Mouse (Mus musculus) 416B (cell line): ENCODE results near the gene Ndfip2.

Source experiments
- DNase-seq: peaks from one replicate; pipeline ENCODE4 v3.0.0; 2011; ENCODE audit warnings: low read depth

The Ndfip2 gene

DNA sequence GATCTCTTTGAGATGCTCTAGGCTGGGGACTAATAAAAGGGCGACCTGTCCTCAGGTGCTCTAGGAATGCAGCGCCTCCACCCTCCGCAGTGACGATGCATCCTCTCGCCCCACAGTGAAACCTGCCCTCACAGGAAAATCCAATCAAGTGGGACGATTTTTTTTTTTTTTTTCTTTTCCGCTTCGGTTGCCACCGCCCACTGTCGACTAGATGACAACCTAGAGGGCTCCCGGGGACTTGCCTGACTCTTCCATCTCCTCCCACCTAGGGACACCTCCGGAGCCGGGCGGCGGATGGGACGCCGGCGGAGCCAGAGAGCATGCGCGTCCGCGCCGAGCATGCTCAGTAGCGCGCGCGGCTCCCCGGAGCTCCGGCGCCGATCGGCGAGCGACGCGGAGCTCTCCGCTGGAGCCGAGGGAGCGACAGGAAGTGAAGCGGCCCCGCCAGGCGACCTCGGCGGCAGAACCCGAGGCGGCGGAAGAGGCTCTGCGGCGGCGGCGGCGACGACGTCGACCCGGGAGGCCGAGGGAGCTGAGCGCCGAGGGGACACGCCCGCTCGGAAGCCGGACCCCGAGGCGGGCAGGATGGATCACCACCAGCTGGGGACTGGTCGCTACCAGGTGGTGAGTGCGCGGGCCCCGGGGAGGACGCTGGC lies at the start of gene Ndfip2:
Gene Ndfip2 (plus strand): TSS at position 195 of the 656 bp plus-strand sequence.
- peak; percentile 79 for DNase-seq

DNA sequence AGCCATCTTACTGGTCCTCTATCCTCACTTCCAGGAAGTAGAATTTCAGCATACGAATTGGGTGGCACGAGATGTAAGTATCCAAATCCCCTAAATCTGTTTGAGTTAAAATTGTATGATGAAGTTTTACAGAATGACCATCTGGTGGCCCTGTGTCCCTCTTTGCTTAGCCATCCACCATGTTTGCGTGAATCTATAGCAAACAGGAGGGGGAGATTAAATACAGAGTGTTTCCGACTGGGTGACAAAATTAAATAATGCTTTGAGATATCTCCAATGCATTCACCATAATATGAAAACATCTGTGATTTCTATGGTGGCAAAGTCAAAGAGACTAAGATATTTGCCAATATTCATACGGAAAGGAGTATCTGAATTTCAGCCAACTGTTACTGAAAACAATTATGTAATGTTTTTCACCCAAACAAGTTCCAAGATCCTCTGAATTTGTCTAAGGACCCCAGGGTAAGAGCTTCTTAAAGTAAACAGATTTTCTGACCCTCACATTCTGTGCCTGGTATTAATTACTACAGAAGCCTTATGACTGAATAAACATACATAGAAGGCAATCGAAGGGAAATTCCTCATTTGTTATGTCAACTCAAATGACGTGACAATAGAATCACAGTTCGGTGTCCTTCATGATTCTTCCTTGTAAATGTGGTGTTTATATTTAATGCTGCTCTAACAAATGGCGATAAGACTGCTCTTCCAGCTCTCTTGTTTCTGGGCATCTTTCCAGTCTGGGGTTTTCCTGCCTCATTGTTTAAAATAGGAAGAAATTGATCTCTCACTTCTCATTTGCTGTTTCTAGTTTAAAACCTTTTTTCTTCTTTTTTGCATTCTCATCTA lies 38.6 kb upstream of the Ndfip2 start:
- no peak for DNase-seq

DNA sequence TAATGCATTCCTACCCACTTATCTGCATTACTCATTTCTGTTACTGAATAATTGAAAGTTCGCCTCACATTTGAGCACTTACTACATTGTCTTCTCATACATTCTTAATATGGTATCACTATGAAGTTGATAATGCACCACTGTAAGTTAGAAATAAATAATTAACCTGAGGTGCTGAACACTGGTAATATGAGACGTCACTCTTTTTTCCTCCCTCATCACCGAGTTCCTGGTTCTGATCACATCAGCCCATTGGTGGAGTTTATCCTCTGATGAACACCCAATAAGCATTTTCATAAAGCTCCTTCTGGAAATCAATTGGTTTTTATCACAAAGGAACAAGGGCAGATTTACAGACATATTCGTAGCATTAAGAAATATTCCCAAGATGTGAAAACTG lies 36.1 kb upstream of the Ndfip2 start:
- no peak for DNase-seq

DNA sequence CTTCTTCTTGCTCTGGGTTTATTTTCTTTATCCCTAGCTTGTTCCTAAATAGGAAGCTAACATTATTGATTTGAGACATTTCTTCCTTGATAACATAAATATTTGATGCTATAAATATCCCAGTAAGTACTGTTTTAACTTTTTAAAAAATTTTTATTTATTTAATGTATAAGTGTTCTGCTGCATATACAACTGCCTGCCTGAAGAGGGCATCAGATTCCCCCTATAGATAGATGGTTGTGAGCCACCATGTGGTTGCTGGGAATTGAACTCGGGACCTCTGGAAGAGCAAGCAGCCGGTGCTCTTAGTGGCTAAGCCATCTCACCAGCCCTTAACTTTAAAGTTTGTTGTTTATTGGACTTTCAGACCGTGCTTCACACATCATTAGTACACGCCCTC lies 32.6 kb upstream of the Ndfip2 start:
- DNase-seq = peak; percentile 20

DNA sequence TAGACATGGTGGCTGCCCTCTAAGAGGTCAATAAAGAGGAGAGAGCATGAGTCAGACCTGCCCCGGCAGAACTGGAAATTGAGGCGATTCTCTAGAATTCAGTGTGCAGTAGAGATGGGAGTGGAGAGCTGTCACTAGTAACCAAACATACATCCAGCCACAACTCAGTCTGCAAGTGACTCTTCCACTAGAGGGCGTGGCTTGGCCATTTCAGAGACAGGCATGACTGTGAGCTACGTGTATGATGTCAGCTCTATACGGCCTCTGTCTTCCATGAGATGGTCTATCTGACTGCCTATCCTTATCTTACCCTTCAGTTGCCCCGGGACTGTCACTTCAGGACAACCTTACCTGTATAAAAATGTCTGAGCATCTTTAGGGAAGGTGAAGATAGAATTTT lies 26.0 kb upstream of the Ndfip2 start:
- DNase-seq = peak; percentile 90

DNA sequence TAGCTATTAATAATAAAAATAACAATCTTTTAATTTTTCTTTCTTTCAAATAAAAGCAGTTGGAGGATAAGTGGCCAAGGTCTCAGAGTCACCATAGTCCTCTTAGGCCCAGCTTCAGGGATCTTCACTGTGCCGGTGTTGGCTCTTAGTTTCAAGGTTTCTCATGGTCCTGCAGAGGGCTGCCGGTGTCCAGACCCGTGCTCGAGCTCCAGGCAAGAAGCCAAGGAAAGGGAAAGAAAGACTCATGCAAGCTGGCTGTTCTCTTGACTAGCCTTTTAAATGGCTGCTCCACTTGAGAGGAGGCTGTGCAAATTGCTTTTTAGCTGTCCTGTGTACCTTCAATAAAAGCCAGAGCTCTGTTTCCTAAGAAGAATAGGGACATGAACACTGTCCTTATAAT lies 21.8 kb upstream of the Ndfip2 start:
- no peak for DNase-seq

DNA sequence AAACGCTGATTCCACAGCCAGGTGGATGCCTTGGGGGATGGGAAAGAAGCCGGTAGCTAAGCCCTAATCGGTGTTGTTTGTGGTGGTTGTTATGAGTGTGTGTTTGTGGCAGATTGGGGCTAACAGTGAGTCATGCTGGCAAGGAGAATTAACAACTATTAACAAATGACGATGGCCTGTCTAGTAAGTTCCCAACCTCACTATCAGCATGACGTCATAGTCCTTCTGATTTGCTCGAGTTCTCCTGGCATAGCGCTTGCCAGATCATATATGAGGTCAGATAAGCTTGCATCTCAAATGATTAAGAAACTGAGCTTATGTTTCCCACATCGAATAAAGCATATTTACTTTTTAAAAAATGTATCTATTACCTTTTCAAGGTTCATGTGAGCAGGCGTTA lies 20.6 kb upstream of the Ndfip2 start:
- DNase-seq = peak; percentile 42

DNA sequence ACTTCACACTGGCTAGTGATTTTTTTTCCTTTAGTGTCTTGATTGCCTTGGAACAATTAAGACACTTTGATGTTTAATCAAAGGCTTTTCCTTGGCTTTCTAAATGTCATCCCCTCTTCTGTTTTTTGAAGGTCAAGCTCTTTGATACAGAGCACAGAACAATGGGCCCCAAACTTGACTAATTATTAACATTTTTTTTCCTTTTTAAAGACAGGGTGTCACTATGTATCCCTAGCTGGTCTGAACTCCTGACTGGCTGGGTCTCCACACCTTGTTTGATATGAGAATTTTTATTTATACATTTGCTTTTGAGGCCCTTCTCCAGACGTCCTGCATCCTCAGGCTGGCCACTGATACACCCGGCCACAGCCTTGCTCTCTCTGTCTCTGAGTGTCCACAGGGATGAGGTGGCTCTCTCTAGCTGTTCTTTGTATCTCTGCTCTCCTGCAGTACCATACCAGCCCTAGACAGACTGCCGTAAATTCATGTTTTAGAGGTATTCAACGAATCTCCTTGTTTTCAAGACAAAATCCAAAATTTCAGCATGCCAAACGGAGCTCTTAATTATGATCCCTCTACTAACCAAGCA lies 19.8 kb upstream of the Ndfip2 start:
- DNase-seq = no peak

DNA sequence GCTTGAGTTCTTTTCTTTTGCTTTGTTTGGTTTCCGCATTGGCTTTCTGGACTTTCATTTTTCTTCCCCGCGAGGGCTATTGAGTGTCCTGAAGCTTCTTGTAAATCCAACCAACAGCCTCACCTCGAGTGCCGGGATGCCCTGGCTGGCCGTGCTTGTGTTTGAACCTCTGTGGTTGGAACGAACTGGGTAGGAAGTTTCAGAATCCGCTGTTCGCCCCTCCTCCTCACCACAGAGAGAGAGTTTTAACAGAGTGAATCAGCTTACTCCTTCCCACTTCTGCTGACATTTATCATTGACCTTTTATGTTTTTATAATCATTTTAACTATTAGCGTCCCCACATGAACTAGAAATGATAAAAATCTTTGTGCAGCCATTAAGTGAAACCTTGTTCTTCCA lies 18.3 kb upstream of the Ndfip2 start:
- peak; percentile 59 for DNase-seq

DNA sequence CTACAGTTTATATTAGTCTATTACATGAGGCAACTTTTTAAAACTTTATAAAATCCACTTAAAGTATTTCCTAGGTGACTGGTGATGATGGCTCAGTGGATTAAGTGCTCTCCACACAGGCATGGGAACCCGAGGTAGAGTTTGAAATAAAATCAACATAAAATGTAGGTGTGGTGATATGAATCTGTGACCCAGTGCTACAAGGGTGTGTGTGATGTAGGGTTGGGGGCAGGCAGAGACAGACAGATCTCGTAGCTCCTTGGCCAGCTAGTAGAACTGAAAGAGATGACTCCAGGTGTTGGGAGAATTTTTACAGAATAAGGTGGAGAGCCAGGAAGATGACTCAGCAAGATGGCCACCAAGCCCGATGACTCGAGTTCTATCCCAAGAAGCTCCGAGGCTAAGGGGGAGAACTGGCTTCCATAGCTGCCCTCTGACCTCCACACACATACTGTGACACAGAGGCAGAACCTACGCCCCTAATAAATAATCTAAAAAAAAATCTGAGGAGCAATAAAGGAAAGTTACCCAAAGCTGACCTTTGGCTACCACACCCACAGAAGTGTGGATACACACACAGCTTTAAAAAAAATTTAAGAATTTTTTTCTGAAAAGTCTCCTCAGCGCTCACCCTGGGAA lies 14.4 kb upstream of the Ndfip2 start:
- DNase-seq = no peak

DNA sequence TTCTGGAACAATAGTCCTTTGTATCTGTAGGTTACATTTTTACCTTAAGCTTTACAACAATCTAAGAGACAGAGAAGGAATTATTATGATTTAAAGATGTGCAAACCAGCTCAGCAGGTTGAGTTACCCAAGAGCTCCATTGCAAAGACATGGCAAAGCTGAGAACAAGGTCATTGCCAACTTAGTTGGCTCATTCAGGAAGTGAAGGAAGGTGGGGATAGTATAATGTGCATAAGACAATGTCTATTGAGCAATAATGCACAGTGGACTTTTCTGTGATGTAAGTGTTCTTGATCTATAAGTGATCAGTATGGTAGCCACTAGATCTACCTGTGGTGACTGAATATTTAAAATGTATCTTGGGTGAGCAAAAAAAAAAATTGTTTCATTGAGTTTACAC lies 7.3 kb upstream of the Ndfip2 start:
- peak; percentile 36 for DNase-seq

DNA sequence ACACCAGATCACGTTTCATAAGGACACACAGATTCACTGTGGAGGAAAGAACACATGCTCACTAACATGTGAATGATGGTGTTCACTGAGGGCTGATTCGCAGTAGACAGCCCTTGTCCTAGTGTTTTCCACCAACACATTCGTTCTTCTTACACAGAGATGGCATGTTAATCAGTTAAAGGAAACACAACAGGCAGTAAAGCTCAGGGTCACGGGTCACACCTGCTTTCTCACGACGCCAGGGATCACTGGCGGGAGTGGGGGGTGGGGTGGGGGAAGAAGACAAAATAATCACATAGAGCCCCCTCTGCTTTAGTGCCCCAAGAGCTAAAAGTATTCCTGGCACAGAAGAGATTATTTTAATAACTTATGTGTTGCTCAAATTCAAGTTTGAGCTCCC lies 5.1 kb upstream of the Ndfip2 start:
- DNase-seq = no peak

DNA sequence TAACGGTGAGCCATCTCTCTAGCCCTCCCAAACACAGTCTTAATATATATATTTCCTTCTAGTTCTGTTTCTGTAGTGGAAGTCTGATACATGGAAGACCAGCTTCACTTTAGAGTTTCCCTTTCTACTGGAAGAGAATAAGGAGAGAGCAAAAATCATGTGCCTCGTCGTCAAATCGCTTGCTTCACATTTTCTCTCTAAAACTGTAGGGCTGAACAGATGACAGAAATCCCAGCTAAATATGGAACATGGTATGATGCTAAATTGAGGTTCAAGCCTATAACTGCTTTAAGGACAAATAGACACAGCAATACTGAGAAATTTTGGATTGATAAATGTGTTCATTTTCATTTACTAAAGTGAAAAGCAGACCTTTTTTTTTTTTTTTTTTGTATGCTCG lies 4.0 kb upstream of the Ndfip2 start:
- no peak for DNase-seq

DNA sequence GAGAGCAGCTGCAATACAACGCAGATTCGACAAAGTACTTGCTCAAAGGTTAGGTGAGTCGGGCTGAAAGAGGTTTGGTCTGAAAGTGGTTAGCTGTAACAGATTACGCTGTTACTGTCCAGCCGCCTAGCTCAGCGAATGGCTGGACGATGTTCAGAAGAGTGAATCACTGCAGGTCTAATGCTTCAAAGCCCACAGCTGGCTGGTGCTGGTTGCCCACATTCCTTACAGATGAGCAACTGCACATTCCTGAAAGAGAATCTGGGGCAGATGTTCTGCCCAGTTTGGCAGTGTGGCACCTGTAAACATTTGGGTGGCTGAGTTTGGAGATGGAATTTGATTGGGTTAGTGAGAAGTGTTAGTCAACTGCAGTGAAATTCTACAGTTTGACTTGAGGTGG lies 2.8 kb upstream of the Ndfip2 start:
- no peak for DNase-seq

DNA sequence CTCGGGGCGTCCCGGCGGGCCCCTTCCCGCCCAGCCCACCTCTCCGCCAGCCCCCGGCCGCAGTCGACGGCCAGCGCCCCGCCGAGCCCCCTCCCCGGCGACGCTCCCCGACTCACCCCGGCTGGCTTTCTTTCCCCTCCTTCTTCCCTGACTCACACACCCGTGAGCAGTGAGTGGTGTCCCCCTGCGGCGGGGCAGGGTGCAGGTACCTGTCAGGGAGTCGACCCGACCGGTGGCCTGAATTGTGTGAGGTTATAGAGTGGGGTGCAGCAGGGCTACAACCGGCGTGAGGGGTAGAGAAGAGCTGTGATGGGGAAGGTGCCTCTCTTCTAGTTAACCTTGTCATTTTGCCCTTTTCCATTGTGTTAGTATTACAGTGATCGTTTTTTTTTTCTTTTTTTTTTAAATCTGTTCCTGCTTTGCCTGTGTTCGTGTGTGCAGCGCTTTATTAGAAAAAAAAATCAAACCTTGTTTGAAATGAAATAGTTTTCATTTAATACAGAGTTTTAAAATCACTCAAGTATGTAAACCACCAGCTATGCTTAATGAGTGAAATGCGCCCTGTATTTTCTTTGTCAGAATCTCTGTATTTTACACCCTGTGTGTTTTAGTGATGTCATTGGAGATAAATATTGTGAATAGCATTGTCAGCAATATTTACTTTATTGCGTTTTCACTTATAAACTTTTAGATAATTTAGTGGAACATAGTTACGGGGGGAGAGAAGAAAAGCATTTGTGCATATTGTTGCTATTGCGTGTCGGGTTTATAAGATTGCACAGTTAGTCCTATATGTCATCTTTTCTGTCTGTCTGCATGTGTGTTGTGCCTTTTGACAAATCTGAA lies 885 bp downstream of the Ndfip2 start:
- peak; percentile 20 for DNase-seq

DNA sequence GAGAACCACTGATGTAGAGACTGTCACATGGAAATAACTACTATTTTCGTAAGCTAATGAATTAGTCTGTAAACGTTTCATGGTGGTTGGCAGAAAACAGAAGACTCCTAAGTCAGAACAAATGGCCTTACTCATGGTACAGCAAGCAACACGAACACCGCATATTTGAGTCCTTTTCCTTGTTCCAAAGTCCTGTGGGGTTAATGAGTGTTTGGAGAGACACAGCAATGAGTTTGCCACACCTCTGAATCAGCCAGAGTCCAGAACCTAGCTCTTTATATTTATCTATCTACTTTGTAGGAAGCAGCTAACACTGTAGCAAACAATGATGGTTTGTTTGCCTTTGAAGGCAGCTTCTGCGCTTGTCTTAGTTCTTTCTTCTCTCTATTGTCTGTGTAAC lies 4.5 kb downstream of the Ndfip2 start:
- no peak for DNase-seq

DNA sequence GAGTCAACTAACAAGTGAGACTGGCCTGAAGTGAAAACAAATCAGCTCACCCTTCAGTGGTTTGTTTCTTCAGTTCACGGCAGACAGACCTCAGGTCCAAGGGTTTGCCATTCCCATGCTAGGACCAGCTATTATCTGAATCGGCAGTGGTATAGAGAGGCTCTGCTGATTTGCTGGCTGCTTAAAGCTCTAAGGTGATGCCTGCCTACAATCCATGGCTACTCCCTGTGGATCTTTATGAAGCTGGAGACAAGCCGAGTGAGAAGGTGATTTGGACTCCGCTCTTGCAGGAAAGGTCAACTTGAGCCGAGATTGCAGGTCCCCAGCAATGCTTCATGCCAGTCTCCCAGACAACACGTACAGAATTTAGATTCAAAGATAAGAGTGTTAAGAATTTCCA lies 8.7 kb downstream of the Ndfip2 start:
- no peak for DNase-seq

DNA sequence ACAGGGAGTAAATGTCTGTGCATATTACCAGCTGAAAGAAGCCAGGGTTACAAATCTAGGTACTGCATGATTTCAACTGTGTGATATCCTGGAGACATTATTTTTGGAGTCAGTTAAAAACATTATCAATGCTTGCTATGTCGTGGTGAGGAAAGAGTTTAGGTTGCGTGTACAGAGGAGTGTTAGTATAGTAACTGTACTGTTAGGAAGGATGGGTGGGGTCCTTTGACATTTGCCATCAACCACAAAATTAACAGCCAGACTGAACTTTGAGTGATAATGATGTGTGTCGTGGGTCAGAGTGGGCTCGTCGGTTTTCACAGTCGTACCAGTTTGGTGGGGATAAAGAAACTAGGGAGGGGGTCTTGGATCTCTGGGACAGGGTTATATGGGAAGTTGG lies 13.7 kb downstream of the Ndfip2 start:
- DNase-seq = no peak

DNA sequence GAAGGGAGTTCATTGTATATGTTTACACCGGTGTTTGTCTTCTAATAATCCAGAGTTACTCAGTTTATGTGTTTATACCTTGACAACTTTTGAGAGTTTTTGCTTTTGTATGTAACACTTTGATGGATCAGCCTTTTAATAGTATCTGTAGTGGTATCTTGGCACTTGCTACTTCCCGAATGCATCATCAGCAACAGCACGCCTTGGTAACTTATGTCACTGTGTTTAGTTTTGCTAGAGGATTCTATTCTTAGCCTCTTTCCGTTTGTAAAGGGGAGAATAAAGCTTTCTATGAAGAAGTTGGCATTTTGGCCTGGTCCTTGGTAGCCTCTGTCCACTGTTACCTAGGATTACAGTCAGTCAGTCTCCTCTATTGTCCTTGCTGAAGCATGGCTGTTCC lies 14.2 kb downstream of the Ndfip2 start:
- DNase-seq = no peak

DNA sequence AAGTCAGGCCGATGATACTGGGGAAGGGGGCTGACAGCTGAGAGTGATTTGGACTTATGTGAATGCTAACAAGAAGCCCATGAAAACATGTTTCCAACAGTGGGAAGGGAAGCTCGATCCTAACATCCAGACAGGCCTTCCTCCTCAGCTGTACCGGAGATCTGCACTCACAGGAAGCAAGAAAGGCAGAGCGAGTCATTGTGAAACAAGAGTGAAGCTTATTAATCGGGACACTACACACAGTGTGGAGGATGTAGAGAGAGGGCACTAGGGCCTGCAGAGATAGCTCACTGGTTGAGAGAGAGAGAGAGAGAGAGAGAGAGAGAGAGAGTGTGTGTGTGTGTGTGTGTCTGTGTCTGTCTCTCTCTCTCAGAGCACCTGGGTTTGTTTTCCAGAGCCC lies 16.8 kb downstream of the Ndfip2 start:
- peak; percentile 29 for DNase-seq

DNA sequence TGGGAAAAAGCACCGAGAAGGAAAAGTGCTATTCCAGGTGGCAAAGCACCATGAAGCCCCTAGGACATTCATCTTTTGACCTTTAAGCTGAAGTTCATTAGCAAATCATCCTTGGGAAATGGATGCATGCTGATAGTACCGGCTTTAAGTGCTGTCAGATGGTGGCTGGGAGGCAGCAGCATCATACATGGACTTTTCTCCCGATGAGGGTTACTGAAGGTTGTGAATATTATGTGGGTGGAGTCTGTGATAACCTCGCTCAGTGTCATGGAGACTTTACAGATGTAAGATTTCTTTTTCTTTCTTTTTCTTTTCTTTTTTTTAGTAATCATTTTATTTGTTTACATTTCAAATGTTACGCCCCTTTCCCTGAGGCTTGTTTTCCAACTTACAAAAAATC lies 18.9 kb downstream of the Ndfip2 start:
- no peak for DNase-seq

DNA sequence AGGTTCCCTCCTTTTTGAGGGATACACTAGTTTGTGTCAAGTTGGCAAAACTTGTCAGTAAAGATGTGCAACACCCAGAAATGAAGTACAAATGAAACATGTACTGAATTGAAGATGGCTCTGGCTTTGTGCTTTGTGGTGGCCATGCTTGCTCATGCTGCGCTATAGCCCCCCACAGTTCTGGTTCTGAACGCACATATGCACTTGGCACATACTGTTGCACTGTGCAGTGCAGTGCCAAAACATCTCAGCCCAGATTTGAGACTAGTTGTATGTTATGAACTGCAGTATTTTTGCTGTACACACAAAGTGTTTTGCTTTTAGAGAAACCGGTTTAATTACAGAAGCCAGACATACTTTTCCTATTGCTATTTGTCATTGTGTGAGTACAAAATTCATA lies 25.7 kb downstream of the Ndfip2 start:
- DNase-seq = no peak
